Mouse (Mus musculus) layer of hippocampus, postnatal 36 days (tissue): ENCODE data around the gene Serpinb2. TPM values are rescaled to one million over a fixed set of nuclear protein-coding genes. Genes with fewer than 3 reads are reported as not detected.

Experiments used
- DNase-seq, 2 experiments: peaks; one replicate each; pipeline ENCODE4 v3.0.0; 2022
- total RNA-seq, 2 experiments: library from RNA; stranded (reverse); gene quantifications; 2 replicates each; pipeline ENCODE4 v1.2.3; 2021

The Serpinb2 gene
- total RNA-seq, 2 experiments from 2014 or later, result not detected

DNA sequence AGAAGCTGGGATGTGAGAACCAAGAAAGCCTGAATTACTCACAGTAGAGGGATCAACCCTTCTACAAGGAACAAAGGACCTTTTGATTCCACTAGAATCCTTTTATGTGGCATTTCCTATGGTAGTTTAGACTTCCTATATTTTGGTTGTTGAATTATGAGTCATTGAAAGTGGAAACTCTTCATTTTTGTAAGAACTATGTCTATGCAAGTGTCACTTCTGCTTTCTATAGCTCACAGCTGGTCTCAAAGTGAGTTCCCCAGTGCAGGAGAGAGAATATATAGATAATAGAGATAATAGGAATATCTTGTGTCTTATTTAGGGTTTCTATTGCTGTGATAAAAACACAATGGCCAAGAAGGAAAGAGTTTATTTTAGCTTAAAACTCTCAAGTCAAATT lies 71.7 kb downstream of the Serpinb2 start:
- no peak for DNase-seq

DNA sequence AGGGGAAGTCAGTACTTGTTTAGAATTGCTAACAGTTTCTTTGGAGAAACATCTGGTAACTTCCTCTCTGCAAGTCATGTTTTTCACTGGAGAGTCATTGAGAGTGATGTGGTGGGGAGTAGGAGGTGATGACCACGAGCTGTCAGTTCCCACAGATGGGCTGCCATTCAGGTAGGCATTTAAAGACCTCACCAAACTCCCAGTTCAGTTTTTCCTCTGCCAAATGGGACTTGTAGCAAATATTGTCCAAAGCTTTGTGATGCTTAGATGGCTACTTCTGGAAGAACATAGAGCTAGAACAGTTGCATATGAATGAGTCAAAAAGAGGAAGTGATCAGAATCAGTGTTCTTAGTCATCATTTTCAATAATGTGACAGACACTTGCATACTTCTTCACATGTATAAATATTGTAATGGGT lies 72.7 kb downstream of the Serpinb2 start:
- DNase-seq, result no peak

DNA sequence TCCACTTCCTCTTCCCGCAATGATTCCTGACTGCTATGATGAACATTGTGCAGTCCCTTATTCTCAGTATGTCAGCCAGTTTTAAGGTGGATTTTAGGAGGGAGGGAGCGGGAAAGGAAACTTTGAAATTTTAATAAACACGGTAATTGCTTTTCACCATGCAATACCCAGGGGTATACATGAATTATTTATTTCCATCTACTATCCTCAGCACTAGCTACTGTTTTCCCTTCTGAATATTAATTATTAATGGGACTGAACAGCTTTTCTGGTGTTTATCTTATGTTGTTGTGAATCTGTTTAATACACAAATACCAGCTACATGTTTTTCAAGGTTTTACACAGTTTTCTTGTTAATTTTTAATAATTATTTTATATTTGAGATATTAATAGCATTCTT lies 73.7 kb downstream of the Serpinb2 start:
- DNase-seq, result no peak

Other genes starting within 250 kb of the Serpinb2 start
- gene Serpinb3b, start 233.1 kb upstream of the Serpinb2 start, total RNA-seq, result not detected
- gene Serpinb3c, start 233.1 kb upstream of the Serpinb2 start, total RNA-seq, result not detected
- gene Serpinb11, start 150.2 kb upstream of the Serpinb2 start, total RNA-seq, result not detected
- gene Serpinb7, start 111.8 kb upstream of the Serpinb2 start, total RNA-seq, result not detected
- gene Serpinb8, start 78.6 kb downstream of the Serpinb2 start, total RNA-seq, result 1 to 10 TPM; 1.8 to 2.7 TPM